Mouse (Mus musculus) embryonic facial prominence, embryonic 11.5 days (tissue): ENCODE results near the gene Fes. TPM values are rescaled to one million over a fixed set of nuclear protein-coding genes. Genes with fewer than 3 reads are reported as not detected.

Experiments
- ATAC-seq: fragments of 200-750 bp; cut with Nextera tagmentation; replicated peaks from 2 replicates; pipeline ENCODE4 v1.8.0; 2017; ENCODE audit warnings: low read depth; ENCODE audit not compliant: insufficient number of reproducible peaks, low FRiP score, low TSS enrichment
- DNase-seq: peaks from one replicate; pipeline ENCODE4 v3.0.0-alpha.2; 2015; ENCODE audit warnings: low spot score
- H3K27ac ChIP-seq: fragments of 300-500 bp; sonication (generic); replicated peaks from 2 replicates; pipeline ENCODE4 v1.5.1; 2014; ENCODE audit warnings: mild to moderate bottlenecking, low read depth, low read length, control low read depth
- H3K27me3 ChIP-seq: fragments of 300-500 bp; sonication (generic); 2 replicates; pipeline ENCODE4 v1.6.1; 2014; ENCODE audit warnings: mild to moderate bottlenecking, low read length, moderate library complexity, mixed read lengths; ENCODE audit not compliant: control insufficient read depth, insufficient read depth
- H3K36me3 ChIP-seq: fragments of 300-500 bp; sonication (generic); replicated peaks from 2 replicates; pipeline ENCODE4 v1.6.1; 2014; ENCODE audit warnings: low read depth, mild to moderate bottlenecking, low read length, moderate library complexity, mixed read lengths; ENCODE audit not compliant: control insufficient read depth, insufficient read depth
- H3K4me1 ChIP-seq: fragments of 300-500 bp; sonication (generic); 2 replicates; pipeline ENCODE4 v1.6.1; 2014; ENCODE audit warnings: low read length, mixed read lengths; ENCODE audit not compliant: control insufficient read depth, insufficient read depth
- H3K4me2 ChIP-seq: fragments of 300-500 bp; sonication (generic); 2 replicates; pipeline ENCODE4 v1.6.1; 2014; ENCODE audit warnings: low read depth, mild to moderate bottlenecking, control low read depth, low read length, moderate library complexity
- H3K4me3 ChIP-seq: fragments of 300-500 bp; sonication (generic); 2 replicates; pipeline ENCODE4 v1.5.1; 2014; ENCODE audit warnings: low read depth, low read length, control low read depth
- H3K9ac ChIP-seq: fragments of 300-500 bp; sonication (generic); replicated peaks from 2 replicates; pipeline ENCODE4 v1.6.1; 2014; ENCODE audit warnings: mild to moderate bottlenecking, control low read depth, low read length
- H3K9me3 ChIP-seq: fragments of 300-500 bp; sonication (generic); replicated peaks from 2 replicates; pipeline ENCODE4 v1.6.1; 2016; ENCODE audit warnings: mild to moderate bottlenecking, low read length, inconsistent platforms, mixed read lengths; ENCODE audit not compliant: control insufficient read depth
- WGBS: fragments of 180-500 bp; shearing (Covaris S2); extraction: QIAGEN DNeasy Blood & Tissue Kit; methylation state at CpG from one replicate; pipeline ENCODE4 v1.1.7; 2014; 5-methylcytosine and 5-hydroxymethylcytosine counted together
- polyA plus RNA-seq: library from polyadenylated mRNA; unstranded; fragments of >200 nt; fragmentation: Nextera tagmentation; extraction: Ambion mirVana; gene quantifications from 2 replicates; pipeline ENCODE4 v1.2.1, GENCODE M21; 2014

Gene Fes
- polyA plus RNA-seq, 1 experiment from 2014 or later = 8.3 TPM

DNA sequence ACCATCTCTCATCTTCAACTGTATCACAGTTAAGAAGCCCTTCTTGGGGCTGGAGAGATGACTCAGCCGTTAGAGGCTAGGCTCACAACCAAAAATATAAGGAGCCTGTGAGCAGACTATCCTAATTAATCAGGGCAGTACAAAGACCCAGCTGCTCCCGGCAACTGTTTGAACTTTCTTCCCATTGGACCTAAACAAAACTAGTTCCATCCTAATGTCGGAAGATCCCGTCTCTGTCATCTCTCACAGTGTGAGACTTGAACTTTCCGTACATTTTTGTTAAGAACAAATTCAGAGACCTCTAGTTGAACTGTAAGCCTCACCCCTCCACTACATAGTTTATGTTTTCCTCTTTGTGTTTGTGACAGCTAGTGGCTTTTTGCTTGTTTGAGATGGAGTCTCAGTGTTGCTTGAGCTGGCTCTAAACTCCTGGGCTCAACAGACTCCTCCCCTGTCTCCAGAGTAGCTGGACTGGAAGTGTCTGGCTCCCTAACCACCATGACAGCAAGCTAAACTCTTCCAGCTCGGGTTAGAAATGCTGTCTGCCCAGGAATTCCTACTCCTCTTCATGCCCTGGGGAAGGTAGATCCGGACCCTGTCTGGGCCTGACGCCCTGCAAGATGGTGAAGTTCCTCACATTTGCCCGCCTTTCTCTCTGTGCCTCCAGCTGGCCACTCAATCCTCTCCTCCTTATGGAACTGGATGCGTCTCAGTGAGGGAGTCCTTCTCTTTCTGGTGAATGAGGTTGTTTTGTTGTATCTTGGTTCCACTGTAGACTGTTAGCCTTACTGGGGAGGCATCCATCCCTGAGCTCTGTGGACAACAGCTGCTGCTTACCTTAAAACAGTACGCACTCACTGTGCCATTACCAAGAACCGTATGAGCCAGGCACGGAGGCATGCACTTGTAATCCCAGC lies 39.8 kb downstream of the Fes start:
- no peak for DNase-seq
- no peaks in the 10 kb centered on the region for H3K27me3 ChIP-seq
- no peaks in the 10 kb centered on the region for H3K9me3 ChIP-seq
- H3K4me1 ChIP-seq = no peaks in the 10 kb centered on the region
- H3K4me2 ChIP-seq = no peak overlapping the region
- no peak for ATAC-seq
- peaks cover 7% of the 10 kb centered on the region; the same call in 1 of the 2 replicates for H3K36me3 ChIP-seq
- no peak overlapping the region for H3K27ac ChIP-seq
- H3K9ac ChIP-seq = no peak overlapping the region
- WGBS = 69% methylated on average over 13 of the region's 13 CpGs
- H3K4me3 ChIP-seq = no peak overlapping the region

DNA sequence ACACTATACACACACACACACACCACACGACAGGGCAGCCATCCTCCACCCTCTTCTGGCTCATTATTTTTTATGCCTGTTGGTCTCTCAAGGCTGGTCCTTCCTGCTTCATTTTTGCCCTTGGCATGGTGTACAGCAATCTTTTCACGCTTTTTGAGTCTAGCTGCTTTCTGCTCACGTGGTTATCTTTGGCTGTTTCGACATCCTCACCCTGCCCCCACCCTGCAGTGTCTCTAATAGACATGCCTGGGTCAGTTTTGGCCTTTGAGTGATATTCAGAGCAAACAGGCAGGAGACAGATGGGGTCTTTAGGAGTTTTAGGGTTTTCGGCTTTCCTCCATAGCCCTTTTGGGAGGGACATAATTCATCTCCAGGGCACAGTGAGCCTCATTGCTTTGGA lies 40.9 kb downstream of the Fes start:
- no peak overlapping the region for H3K4me2 ChIP-seq
- no peak overlapping the region for H3K27ac ChIP-seq
- WGBS = 89% methylated on average over 5 of the region's 5 CpGs
- no peak overlapping the region for H3K9ac ChIP-seq
- H3K36me3 ChIP-seq = peaks cover 4% of the 10 kb centered on the region; the same call in 1 of the 2 replicates
- DNase-seq = no peak
- no peak for ATAC-seq
- no peak overlapping the region for H3K4me3 ChIP-seq
- H3K27me3 ChIP-seq = no peaks in the 10 kb centered on the region
- H3K9me3 ChIP-seq = no peaks in the 10 kb centered on the region
- H3K4me1 ChIP-seq = no peaks in the 10 kb centered on the region

DNA sequence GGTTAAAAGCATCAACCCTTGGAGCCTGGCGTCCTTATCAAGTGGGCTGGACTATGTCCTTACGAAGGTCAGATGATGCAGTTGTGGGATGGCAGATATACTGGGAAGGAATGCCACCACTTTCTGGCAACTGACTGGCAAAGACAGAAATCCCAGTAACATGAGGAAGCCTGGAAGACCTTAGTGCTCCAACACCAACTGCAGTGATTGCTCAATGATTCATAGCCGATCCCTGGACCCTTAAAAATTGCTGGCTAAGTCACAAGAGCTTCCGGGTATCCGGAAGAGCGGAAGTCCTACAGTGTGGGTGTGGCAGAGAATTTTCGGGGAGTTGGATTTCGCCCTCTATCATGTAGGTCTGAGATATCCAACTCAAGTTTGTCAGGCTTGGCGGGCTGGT lies 41.6 kb downstream of the Fes start:
- H3K27ac ChIP-seq = no peak overlapping the region
- H3K9ac ChIP-seq = no peak overlapping the region
- ATAC-seq (no peak), DNase-seq (no peak)
- H3K4me3 ChIP-seq = no peak overlapping the region
- no peaks in the 10 kb centered on the region for H3K9me3 ChIP-seq
- 94% methylated on average over 9 of the region's 9 CpGs for WGBS
- no peaks in the 10 kb centered on the region for H3K4me1 ChIP-seq
- no peaks in the 10 kb centered on the region for H3K27me3 ChIP-seq
- no peaks in the 10 kb centered on the region; the same call in 1 of the 2 replicates for H3K36me3 ChIP-seq
- no peak overlapping the region for H3K4me2 ChIP-seq

DNA sequence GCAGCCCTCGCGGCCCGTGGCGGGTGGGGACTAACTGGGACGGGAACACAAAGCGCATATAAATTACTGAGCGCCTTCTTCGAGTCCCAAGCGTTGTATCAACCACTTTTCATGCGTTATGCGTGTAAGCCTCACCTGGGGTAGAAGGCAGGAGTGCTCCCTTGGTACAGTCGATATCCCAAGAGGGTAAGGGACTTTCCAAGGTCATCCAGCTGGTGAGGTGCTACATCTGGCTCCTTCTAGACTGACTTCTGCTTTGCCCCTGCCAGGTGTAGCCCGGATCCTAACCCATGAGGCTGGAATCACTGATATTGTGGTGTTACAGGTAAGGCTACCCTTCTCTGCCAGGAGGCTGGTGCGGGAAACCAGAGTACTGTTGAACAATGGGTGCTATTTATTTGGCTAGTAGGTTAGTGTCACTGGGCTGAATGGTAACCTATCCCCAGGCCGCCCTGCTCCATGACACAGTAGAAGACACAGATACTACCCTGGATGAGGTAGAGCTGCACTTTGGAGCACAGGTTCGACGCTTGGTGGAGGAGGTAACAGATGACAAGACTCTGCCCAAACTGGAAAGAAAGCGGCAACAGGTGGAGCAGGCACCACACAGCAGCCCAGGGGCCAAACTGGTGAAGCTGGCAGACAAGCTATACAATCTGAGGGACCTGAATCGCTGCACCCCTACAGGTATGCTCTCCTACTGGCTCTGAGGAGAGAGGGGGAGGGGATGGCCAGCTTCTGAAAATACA lies 44.3 kb downstream of the Fes start:
- 26% methylated on average over 19 of the region's 19 CpGs for WGBS
- no peaks in the 10 kb centered on the region; the same call in 1 of the 2 replicates for H3K4me1 ChIP-seq
- peak overlapping the region; percentile 74 for H3K9ac ChIP-seq
- DNase-seq (no peak), ATAC-seq (0 out of 2 replicates have a peak, but pooled peaks have one; percentile 12)
- no peak overlapping the region for H3K27ac ChIP-seq
- H3K4me3 ChIP-seq = peak overlapping the region; percentile 53
- no peaks in the 10 kb centered on the region for H3K9me3 ChIP-seq
- peak overlapping the region; percentile 44 for H3K4me2 ChIP-seq
- H3K27me3 ChIP-seq = no peaks in the 10 kb centered on the region
- no peaks in the 10 kb centered on the region for H3K36me3 ChIP-seq

DNA sequence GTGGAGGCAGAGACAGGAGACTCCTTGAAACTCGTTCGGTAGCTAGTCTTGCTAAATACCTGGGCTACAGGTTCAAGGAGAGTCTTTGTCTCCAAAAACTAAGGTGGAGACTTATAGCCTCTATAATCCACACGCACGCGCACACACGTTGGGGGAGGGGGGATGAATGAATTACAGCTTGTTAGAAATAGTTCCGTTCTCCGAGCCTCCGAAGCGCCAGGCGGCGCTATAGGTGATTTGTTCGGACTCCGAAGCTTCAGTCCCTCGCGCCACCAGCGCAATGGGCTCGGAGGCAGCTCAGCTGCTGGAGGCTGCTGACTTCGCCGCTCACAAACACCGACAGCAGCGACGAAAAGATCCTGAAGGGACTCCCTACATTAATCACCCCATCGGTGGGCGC lies 44.9 kb downstream of the Fes start, which contains the start of gene Hddc3:
Hddc3 (plus strand) TSS at position 247 of the 400 bp plus-strand sequence.
- ATAC-seq (peak; percentile 20), DNase-seq (peak; percentile 99)
- H3K4me2 ChIP-seq = peak within 1 kb of the TSS; percentile 44
- H3K4me1 ChIP-seq = no peaks in the 10 kb centered on the region; the same call in 1 of the 2 replicates
- H3K9ac ChIP-seq = peak within 1 kb of the TSS; percentile 74
- H3K36me3 ChIP-seq = no peaks in the 10 kb centered on the region
- no peaks in the 10 kb centered on the region for H3K9me3 ChIP-seq
- peak within 1 kb of the TSS; percentile 53 for H3K4me3 ChIP-seq
- no peaks in the 10 kb centered on the region for H3K27me3 ChIP-seq
- WGBS = under 1% methylated on average over 25 of the region's 25 CpGs
- no peak within 1 kb of the TSS for H3K27ac ChIP-seq

DNA sequence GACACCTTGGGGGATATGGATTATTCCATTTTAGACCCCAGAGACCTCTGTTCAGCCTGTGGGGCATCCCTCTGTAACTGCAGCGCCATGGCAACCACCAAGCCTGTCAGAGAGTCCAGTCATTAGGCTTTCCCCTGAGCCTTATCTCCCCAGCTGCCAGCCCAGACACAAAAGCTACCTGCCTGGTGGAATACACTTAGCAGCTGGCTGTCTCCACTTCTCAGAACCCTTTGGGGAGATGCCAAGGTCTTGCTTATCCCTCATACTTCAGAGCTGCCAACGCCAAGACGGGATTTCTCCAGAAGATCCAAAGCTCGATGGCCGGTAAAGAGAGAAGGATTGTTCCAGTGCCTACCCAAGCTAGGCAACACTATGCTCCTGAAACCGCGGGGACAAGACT lies 46.0 kb downstream of the Fes start:
- H3K4me3 ChIP-seq = no peak overlapping the region
- 76% methylated on average over 7 of the region's 7 CpGs for WGBS
- ATAC-seq = no peak

DNA sequence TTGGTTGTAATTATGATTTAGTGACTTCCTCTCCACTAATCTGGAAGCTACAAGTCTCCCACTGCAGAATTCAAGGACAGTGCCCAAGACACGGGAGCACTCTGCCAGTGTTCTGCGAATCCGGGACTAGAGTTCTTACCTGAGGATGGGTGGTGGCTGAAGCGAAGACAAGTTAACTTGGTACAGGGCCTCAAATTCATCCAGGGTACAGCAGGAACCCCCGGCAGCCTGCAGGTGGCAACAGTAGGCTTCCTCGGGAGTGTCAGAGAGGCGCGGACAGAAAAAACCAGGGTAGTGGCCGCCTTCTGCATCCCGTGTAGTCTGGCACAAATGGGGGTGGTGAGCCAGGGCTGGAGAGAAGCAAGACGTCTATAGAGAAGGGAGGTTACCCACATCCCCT lies 47.0 kb downstream of the Fes start, which contains the start of gene Unc45a:
Unc45a (minus strand) TSS at position 213 of the 400 bp plus-strand sequence.
- peaks cover 4% of the 10 kb centered on the region for H3K36me3 ChIP-seq
- 2% methylated on average over 11 of the region's 11 CpGs for WGBS
- H3K9ac ChIP-seq = peak within 1 kb of the TSS; percentile 75
- H3K9me3 ChIP-seq = no peaks in the 10 kb centered on the region
- H3K4me1 ChIP-seq = no peaks in the 10 kb centered on the region; the same call in 1 of the 2 replicates
- H3K27ac ChIP-seq = peak within 1 kb of the TSS; percentile 59
- no peaks in the 10 kb centered on the region for H3K27me3 ChIP-seq
- H3K4me2 ChIP-seq = peak within 1 kb of the TSS; percentile 86
- ATAC-seq (peak; percentile 31; the same call in 1 of the 2 replicates), DNase-seq (peak; percentile 85)
- peak within 1 kb of the TSS; percentile 66 for H3K4me3 ChIP-seq

More for the DNA sequence above, 46.0 kb downstream of the Fes start:
- Histone ChIP-seq H3K4me1 (no peaks in the 10 kb centered on the region; the same call in 1 of the 2 replicates), H3K4me2 (no peak overlapping the region), H3K9ac (no peak overlapping the region), H3K27me3 (no peaks in the 10 kb centered on the region), H3K36me3 (no peaks in the 10 kb centered on the region), H3K27ac (no peak overlapping the region), H3K9me3 (no peaks in the 10 kb centered on the region)
- DNase-seq = no peak
